Mouse (Mus musculus): Measurements from ENCODE around the gene Mfsd14a. TPM values are rescaled to one million over a fixed set of nuclear protein-coding genes. Genes with fewer than 3 reads are reported as not detected.

Gene Mfsd14a
- total and polyA plus RNA-seq, 3 experiments: 39.2 to 111 (median 45.9) TPM

GRCm38 (mm10) chr3:116703835-116704234, 41.4 kb upstream of the Mfsd14a start:
- H3K4me1 ChIP-seq (ENCODE audit: control insufficient read depth in 1 of 2, insufficient read depth in 2 of 2, low read length in 2 of 2): peaks cover 3 to 12% of the 10 kb centered on the region in 2 experiments
- no peak for TF ChIP-seq TBP (IDR thresholded peaks at IDR 0.05; ENCODE audit: low read depth, low read length)
- no peak for TF ChIP-seq MYC (IDR thresholded peaks at IDR 0.05; ENCODE audit: low read depth, low read length)
- TF ChIP-seq HCFC1 (IDR thresholded peaks at IDR 0.05; ENCODE audit: low read depth, low read length): no peak
- TF ChIP-seq TCF12 (IDR thresholded peaks at IDR 0.05; ENCODE audit: low read depth, low read length): no peak
- no peak for TF ChIP-seq CTCF (IDR thresholded peaks at IDR 0.05 in 2 of 3, conservative IDR thresholded peaks at IDR 0.05 in 1 of 3; ENCODE audit: control insufficient read depth in 1 of 3, insufficient read depth in 1 of 3, low read depth in 2 of 3, low read length in 3 of 3, poor library complexity in 1 of 3, severe bottlenecking in 1 of 3)
- H3K27ac ChIP-seq (ENCODE audit: control insufficient read depth, low read depth, low read length): no peak overlapping the region
- H3K79me2 ChIP-seq (ENCODE audit: control insufficient read depth, insufficient read depth, low read length, poor library complexity): peaks cover 21% of the 10 kb centered on the region
- peaks cover 10 to 23% of the 10 kb centered on the region in 2 experiments for H3K36me3 ChIP-seq (ENCODE audit: control insufficient read depth in 1 of 2, insufficient read depth in 2 of 2, low read length in 2 of 2)
- H3K9me3 ChIP-seq (replicated peaks; ENCODE audit: insufficient read depth, low read length): no peaks in the 10 kb centered on the region
- H3K4me3 ChIP-seq (ENCODE audit: control insufficient read depth in 1 of 2, insufficient read depth in 1 of 2, low read depth in 2 of 2, low read length in 2 of 2): no peak overlapping the region
- H3K9ac ChIP-seq (ENCODE audit: control insufficient read depth, low read depth, low read length, poor library complexity, severe bottlenecking): no peak overlapping the region
- H3K27me3 ChIP-seq (ENCODE audit: control insufficient read depth in 1 of 2, insufficient read depth in 2 of 2, low read length in 2 of 2): no peaks in the 10 kb centered on the region
- no peak for DNase-seq (ENCODE audit: low read depth, low spot score)

GRCm38 (mm10) chr3:116702647-116703272, 40.3 kb upstream of the Mfsd14a start:
- Histone ChIP-seq H3K9me3 (replicated peaks; ENCODE audit: insufficient read depth, low read length) (no peaks in the 10 kb centered on the region), H3K27me3 (ENCODE audit: control insufficient read depth in 1 of 2, insufficient read depth in 2 of 2, low read length in 2 of 2) (no peaks in the 10 kb centered on the region), H3K9ac (ENCODE audit: control insufficient read depth, low read depth, low read length, poor library complexity, severe bottlenecking) (no peak overlapping the region), H3K4me1 (ENCODE audit: control insufficient read depth in 1 of 2, insufficient read depth in 2 of 2, low read length in 2 of 2) (peaks cover 3 to 16% of the 10 kb centered on the region in 2 experiments), H3K36me3 (ENCODE audit: control insufficient read depth in 1 of 2, insufficient read depth in 2 of 2, low read length in 2 of 2) (peaks cover 10 to 25% of the 10 kb centered on the region in 2 experiments), H3K27ac (ENCODE audit: control insufficient read depth, low read depth, low read length) (no peak overlapping the region), H3K79me2 (ENCODE audit: control insufficient read depth, insufficient read depth, low read length, poor library complexity) (peaks cover 20% of the 10 kb centered on the region), H3K4me3 (ENCODE audit: control insufficient read depth in 1 of 2, insufficient read depth in 1 of 2, low read depth in 2 of 2, low read length in 2 of 2) (no peak overlapping the region)
- TF ChIP-seq MEF2A (IDR thresholded peaks at IDR 0.05; ENCODE audit: extremely low read depth, insufficient replicate concordance, low read depth, low read length, poor library complexity, severe bottlenecking) (no peak), CTCF (IDR thresholded peaks at IDR 0.05 in 2 of 3, conservative IDR thresholded peaks at IDR 0.05 in 1 of 3; ENCODE audit: control insufficient read depth in 1 of 3, insufficient read depth in 1 of 3, low read depth in 2 of 3, low read length in 3 of 3, poor library complexity in 1 of 3, severe bottlenecking in 1 of 3) (no peak), ZKSCAN1 (IDR thresholded peaks at IDR 0.05; ENCODE audit: low read depth, low read length) (no peak), ZNF384 (IDR thresholded peaks at IDR 0.05; ENCODE audit: low read depth, low read length) (no peak), MAZ (IDR thresholded peaks at IDR 0.05; ENCODE audit: low read depth, low read length) (no peak)
- no peak for DNase-seq (ENCODE audit: low read depth, low spot score)

GRCm38 (mm10) chr3:116701601-116702000, 39.1 kb upstream of the Mfsd14a start:
- peak; percentile 25 for DNase-seq (ENCODE audit: low read depth, low spot score)
- H3K4me3 ChIP-seq (ENCODE audit: control insufficient read depth in 1 of 2, insufficient read depth in 1 of 2, low read depth in 2 of 2, low read length in 2 of 2): no peak overlapping the region
- TF ChIP-seq POLR2A (IDR thresholded peaks at IDR 0.05; ENCODE audit: control insufficient read depth in 1 of 2, insufficient read depth in 1 of 2, low read depth in 1 of 2, low read length in 2 of 2, poor library complexity in 1 of 2) (no peak), MYB (IDR thresholded peaks at IDR 0.05; ENCODE audit: low read depth, low read length) (no peak), ZNF384 (IDR thresholded peaks at IDR 0.05; ENCODE audit: low read depth, low read length) (no peak), CHD2 (IDR thresholded peaks at IDR 0.05; ENCODE audit: low read length) (no peak), GABPA (IDR thresholded peaks at IDR 0.05; ENCODE audit: low read depth, low read length) (no peak), GATA1 (IDR thresholded peaks at IDR 0.05; ENCODE audit: low read depth, low read length) (no peak), NELFE (IDR thresholded peaks at IDR 0.05; ENCODE audit: low read depth, low read length) (no peak), POLR2AphosphoS5 (IDR thresholded peaks at IDR 0.05; ENCODE audit: borderline replicate concordance, low read depth, low read length) (no peak)

More at GRCm38 (mm10) chr3:116701601-116702000, 39.1 kb upstream of the Mfsd14a start:
- H3K79me2 ChIP-seq (ENCODE audit: control insufficient read depth, insufficient read depth, low read length, poor library complexity): peaks cover 23% of the 10 kb centered on the region
- H3K9ac ChIP-seq (ENCODE audit: control insufficient read depth, low read depth, low read length, poor library complexity, severe bottlenecking): no peak overlapping the region
- no peaks in the 10 kb centered on the region for H3K27me3 ChIP-seq (ENCODE audit: control insufficient read depth in 1 of 2, insufficient read depth in 2 of 2, low read length in 2 of 2)
- peaks cover 3 to 16% of the 10 kb centered on the region in 2 experiments for H3K4me1 ChIP-seq (ENCODE audit: control insufficient read depth in 1 of 2, insufficient read depth in 2 of 2, low read length in 2 of 2)
- H3K27ac ChIP-seq (ENCODE audit: control insufficient read depth, low read depth, low read length): no peak overlapping the region
- no peaks in the 10 kb centered on the region for H3K9me3 ChIP-seq (replicated peaks; ENCODE audit: insufficient read depth, low read length)
- peaks cover 7 to 22% of the 10 kb centered on the region in 2 experiments for H3K36me3 ChIP-seq (ENCODE audit: control insufficient read depth in 1 of 2, insufficient read depth in 2 of 2, low read length in 2 of 2)

All from MEL (cell line).